Mouse (Mus musculus) stomach, postnatal 0 days (tissue): ENCODE results near the gene Slc7a4. TPM values are rescaled to one million over a fixed set of nuclear protein-coding genes. Genes with fewer than 3 reads are reported as not detected.
"Not testable (repeated sequence)": the region's sequence is repeated elsewhere in the genome, so short reads cannot be mapped to it uniquely, and the experiment has no call there.

Experiments used
- ATAC-seq: fragments of 200-750 bp; cut with Nextera tagmentation; 2 replicates; pipeline ENCODE4 v1.8.0; 2017; ENCODE audit not compliant: low FRiP score, low TSS enrichment
- DNase-seq: peaks from one replicate; pipeline ENCODE4 v3.0.0-alpha.2; 2016; ENCODE audit warnings: low spot score
- H3K27ac ChIP-seq: fragments of 300-500 bp; sonication (generic); replicated peaks from 2 replicates; pipeline ENCODE4 v1.5.1; 2014; ENCODE audit warnings: mild to moderate bottlenecking, control low read depth
- H3K27me3 ChIP-seq: fragments of 300-500 bp; sonication (generic); 2 replicates; pipeline ENCODE4 v1.6.1; 2014; ENCODE audit warnings: low read length; ENCODE audit not compliant: control insufficient read depth, insufficient read depth
- H3K36me3 ChIP-seq: fragments of 300-500 bp; sonication (generic); 2 replicates; pipeline ENCODE4 v1.6.1; 2014; ENCODE audit warnings: low read length, mixed read lengths; ENCODE audit not compliant: control insufficient read depth, insufficient read depth
- H3K4me1 ChIP-seq: fragments of 300-500 bp; sonication (generic); replicated peaks from 2 replicates; pipeline ENCODE4 v1.6.1; 2014; ENCODE audit warnings: antibody characterized with exemption; ENCODE audit not compliant: control insufficient read depth, insufficient read depth
- H3K4me2 ChIP-seq: fragments of 300-500 bp; sonication (generic); replicated peaks from 2 replicates; pipeline ENCODE4 v1.6.1; 2014; ENCODE audit warnings: low read depth, mild to moderate bottlenecking, control low read depth, moderate library complexity
- H3K4me3 ChIP-seq: fragments of 300-500 bp; sonication (generic); 2 replicates; pipeline ENCODE4 v1.5.1; 2014; ENCODE audit warnings: low read depth, low read length, control low read depth
- H3K9ac ChIP-seq: fragments of 300-500 bp; sonication (generic); 2 replicates; pipeline ENCODE4 v1.6.1; 2014; ENCODE audit warnings: mild to moderate bottlenecking, low read length, control low read depth, mixed read lengths
- H3K9me3 ChIP-seq: fragments of 300-500 bp; sonication (generic); 2 replicates; pipeline ENCODE4 v1.6.1; 2016; ENCODE audit warnings: low read length; ENCODE audit not compliant: control insufficient read depth
- CTCF ChIP-seq: IDR thresholded peaks from 2 replicates; pipeline ENCODE4 v1.5.1; 2016; ENCODE audit warnings: antibody characterized with exemption, low read depth, mild to moderate bottlenecking, moderate library complexity
- EP300 ChIP-seq: optimal IDR thresholded peaks from 2 replicates; pipeline ENCODE3; 2016; ENCODE audit warnings: antibody characterized with exemption
- WGBS: fragments of 180-500 bp; shearing (Covaris S2); extraction: QIAGEN DNeasy Blood & Tissue Kit; methylation state at CpG from one replicate; pipeline ENCODE4 v1.1.7; 2014; 5-methylcytosine and 5-hydroxymethylcytosine counted together
- polyA plus RNA-seq: library from polyadenylated mRNA; unstranded; fragments of >200 nt; fragmentation: Nextera tagmentation; extraction: Ambion mirVana; gene quantifications from 2 replicates; pipeline ENCODE4 v1.2.1, GENCODE M21; 2015

Slc7a4 gene
- polyA plus RNA-seq, 1 experiment from 2014 or later = 22.8 TPM

DNA sequence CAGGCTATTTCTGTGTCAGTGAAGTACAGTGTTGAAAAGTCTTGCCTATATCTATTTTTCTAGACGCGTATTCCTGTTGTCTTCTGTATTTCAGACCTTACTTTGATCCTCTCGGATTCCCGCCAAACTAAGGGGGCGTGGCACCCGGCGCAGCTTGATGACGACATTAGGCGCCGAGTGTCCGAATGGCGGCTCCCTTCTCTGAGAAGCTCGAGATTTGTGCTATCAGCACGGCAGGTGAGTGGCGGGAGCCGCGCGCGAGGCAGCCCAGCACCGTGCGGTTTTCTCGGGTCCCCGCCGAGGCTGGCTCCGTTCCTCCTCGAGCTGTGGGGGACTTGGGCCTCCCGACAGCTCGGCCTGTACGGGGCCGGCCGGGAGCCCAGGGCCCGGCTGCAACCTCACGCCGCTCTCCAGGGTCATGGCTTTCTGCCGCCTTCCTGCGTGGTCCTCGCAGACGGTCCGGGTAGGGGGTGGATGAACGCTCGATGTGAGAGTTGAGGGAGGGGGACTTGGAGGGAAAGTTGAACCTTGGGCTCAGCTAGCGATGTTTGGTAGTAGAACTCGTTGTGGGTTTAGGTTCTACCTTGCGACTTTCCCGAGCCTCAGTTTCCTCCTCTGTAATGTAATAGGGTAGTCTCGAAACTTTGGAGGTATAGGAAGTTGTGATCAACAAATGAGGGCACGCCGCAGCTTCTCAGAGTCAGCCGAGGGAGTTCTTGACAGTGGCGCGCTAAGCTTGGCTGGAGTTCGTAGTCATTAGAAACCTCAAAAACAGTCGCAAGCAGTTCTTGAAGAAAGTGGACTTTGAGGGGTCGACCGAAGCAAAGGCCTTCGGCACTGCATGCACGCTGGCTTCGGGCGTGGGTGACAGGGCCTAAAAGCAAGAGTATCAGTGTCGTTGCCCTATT lies 36.4 kb upstream of the Slc7a4 start, which contains the start of gene Smpd4:
Gene Smpd4, plus strand, starts transcription at position 157 of the 908 bp plus-strand sequence.
- peak within 1 kb of the TSS; percentile 91 for H3K9ac ChIP-seq
- no peaks in the 10 kb centered on the region for H3K27me3 ChIP-seq
- H3K27ac ChIP-seq = peak within 1 kb of the TSS; percentile 56; the same call in 1 of the 2 replicates
- H3K36me3 ChIP-seq = no peaks in the 10 kb centered on the region
- ATAC-seq = peak; percentile 82
- peak; percentile 90 for DNase-seq
- peak within 1 kb of the TSS; percentile 91 for H3K4me2 ChIP-seq
- TF ChIP-seq EP300 (no peak), CTCF (no peak)
- no peaks in the 10 kb centered on the region for H3K4me1 ChIP-seq
- H3K9me3 ChIP-seq = no peaks in the 10 kb centered on the region
- WGBS = 2% methylated on average over 60 of the region's 60 CpGs
- H3K4me3 ChIP-seq = peak within 1 kb of the TSS; percentile 98

DNA sequence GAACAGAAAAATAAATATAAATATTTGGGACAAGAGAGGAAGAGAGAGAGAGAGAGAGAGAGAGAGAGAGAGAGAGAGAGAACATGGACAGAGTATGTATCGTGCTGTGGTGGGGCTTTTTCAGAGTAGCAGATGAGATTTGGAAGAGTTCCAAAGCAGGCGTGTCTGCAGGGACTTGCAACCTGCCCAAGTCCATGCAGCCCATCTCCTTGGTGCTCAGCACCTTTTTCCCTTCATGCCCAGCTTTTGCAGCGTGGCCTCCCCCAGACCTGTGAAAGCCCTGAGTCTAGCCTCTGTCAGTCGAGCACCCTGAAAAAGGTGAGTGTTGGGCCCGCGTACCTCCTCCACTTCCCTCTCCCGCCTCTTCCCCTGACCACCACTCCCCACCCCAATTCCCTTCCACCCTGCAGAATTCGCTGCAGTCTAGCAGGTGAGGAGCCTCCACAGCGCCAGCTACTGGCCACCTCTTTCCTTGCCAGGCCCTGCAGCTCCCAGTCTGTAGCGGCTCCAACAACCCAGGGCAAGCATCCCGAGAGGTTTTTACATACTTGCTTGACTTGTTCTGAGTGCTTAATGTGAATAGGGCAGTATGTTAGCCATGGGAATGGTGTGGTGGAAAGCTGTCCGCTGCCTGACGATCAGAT lies 35.0 kb upstream of the Slc7a4 start:
- Histone ChIP-seq H3K4me3 (no peak overlapping the region), H3K36me3 (no peaks in the 10 kb centered on the region), H3K27me3 (no peaks in the 10 kb centered on the region), H3K4me1 (no peaks in the 10 kb centered on the region), H3K9me3 (no peaks in the 10 kb centered on the region), H3K27ac (no peak overlapping the region), H3K4me2 (no peak overlapping the region), H3K9ac (no peak overlapping the region)
- WGBS = 7% methylated on average over 13 of the region's 13 CpGs
- DNase-seq (peak; percentile 81), ATAC-seq (peak; percentile 73)
- TF ChIP-seq CTCF = peak; percentile 83
- TF ChIP-seq EP300 = no peak

DNA sequence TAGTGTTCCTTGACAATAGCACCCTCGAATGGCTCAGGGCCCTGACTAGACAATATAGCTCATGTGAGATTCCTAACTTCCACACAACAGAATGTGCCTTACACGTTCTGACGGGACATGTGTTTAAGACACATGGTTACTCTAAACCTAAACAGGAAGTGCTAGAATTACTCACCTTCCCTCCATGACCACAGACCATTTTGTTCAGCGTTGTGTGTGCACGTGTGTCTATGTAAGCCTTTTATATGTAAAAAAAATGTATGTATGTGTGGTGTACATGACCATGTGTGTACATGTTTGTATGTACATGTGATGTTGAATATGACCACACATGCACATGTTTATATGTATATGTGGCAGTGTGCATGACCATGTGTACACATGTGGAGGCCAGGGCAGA lies 33.2 kb upstream of the Slc7a4 start:
- Histone ChIP-seq H3K27ac (no peak overlapping the region), H3K4me2 (no peak overlapping the region), H3K4me3 (no peak overlapping the region), H3K4me1 (no peaks in the 10 kb centered on the region), H3K9me3 (no peaks in the 10 kb centered on the region), H3K27me3 (no peaks in the 10 kb centered on the region), H3K36me3 (no peaks in the 10 kb centered on the region), H3K9ac (no peak overlapping the region)
- DNase-seq = no peak
- ATAC-seq = no peak
- TF ChIP-seq EP300 (no peak), CTCF (no peak)
- WGBS = 69% methylated on average over 5 of the region's 5 CpGs

DNA sequence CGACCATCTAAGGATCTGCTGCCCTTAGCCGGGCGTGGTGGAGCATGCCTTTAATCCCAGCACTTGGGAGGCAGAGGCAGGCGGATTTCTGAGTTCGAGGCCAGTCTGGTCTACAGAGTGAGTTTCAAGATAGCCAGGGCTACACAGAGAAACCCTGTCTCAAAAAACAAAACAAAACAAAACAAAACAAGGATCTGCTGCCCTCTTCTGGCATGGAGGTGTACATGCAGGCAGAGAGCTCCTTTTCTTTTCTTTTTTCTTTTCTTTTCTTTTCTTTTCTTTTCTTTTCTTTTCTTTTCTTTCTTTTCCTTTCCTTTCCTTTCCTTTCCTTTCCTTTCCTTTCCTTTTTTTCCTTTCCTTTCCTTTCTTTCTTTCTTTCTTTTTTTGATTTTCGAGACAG lies 31.7 kb upstream of the Slc7a4 start:
- H3K36me3 ChIP-seq, DNase-seq, ATAC-seq, H3K4me1 ChIP-seq, H3K27me3 ChIP-seq, H3K9me3 ChIP-seq, H3K4me3 ChIP-seq, H3K27ac ChIP-seq, H3K4me2 ChIP-seq, H3K9ac ChIP-seq: not testable (repeated sequence)
- WGBS = 91% methylated on average over 6 of the region's 6 CpGs
- TF ChIP-seq CTCF = peak; percentile 70

DNA sequence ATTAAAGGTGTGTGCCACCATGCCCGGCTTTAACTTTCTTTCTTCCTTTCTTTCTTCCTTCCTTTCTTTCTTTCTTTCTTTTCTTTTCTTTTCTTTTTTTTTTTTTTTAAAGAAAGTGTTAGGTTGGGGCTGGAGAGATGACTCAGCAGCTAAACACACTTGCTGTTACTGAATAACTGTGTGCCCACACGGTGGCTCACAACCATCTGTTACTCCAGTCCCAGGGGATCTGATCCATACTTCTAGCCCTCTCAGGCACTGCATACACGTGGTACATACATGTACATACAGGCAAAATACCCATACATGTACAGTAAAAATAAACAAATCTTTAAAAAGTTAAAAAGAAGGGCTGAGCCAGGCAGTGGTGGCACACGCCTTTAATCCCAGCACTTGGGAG lies 28.4 kb upstream of the Slc7a4 start:
- 53% methylated on average over 4 of the region's 4 CpGs for WGBS
- no peak for DNase-seq

DNA sequence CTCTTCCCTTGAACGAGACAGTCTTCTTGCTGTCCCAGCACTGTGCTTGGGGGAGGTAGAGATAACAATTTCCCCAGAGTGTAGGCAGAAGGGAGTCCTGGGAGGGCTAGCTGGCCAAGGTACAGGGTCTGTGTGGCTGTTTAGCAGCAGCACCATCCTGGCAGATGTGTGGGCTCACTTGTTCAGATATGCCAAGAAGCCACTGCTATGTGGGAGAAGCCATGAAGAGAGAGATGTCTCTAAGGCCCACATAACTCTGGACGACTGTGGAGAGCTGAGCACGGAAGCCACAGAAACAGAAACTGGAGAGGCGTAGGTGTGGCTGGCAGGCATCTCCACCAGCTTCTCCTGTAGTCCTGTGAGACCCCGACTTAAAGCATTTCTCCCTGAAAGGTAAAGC lies 22.7 kb upstream of the Slc7a4 start:
- no peak for TF ChIP-seq EP300
- TF ChIP-seq CTCF = no peak
- ATAC-seq (no peak), DNase-seq (no peak)
- Histone ChIP-seq H3K4me3 (no peak overlapping the region), H3K9me3 (no peaks in the 10 kb centered on the region), H3K4me1 (no peaks in the 10 kb centered on the region), H3K36me3 (no peaks in the 10 kb centered on the region), H3K27me3 (no peaks in the 10 kb centered on the region), H3K27ac (no peak overlapping the region), H3K4me2 (no peak overlapping the region), H3K9ac (no peak overlapping the region)
- WGBS = 73% methylated on average over 5 of the region's 5 CpGs

More for the DNA sequence above, 28.4 kb upstream of the Slc7a4 start:
- Histone ChIP-seq H3K27me3 (no peaks in the 10 kb centered on the region), H3K9ac (no peak overlapping the region), H3K36me3 (no peaks in the 10 kb centered on the region), H3K4me1 (no peaks in the 10 kb centered on the region), H3K4me3 (no peak overlapping the region), H3K9me3 (no peaks in the 10 kb centered on the region), H3K27ac (no peak overlapping the region), H3K4me2 (no peak overlapping the region)
- ATAC-seq = no peak
- no peak for TF ChIP-seq EP300
- no peak for TF ChIP-seq CTCF
